Mouse (Mus musculus) 3134 (cell line): ENCODE measurements around the gene Scgb2b7.
"Not testable (repeated sequence)": the region's sequence is repeated elsewhere in the genome, so short reads cannot be mapped to it uniquely, and the experiment has no call there.

ENCODE experiments used
- DNase-seq: peaks from one replicate; pipeline ENCODE4 v3.0.0-alpha.2; 2011; ENCODE audit warnings: low spot score; ENCODE audit not compliant: insufficient read length; ENCODE audit errors: extremely low read depth

Gene Scgb2b7

DNA sequence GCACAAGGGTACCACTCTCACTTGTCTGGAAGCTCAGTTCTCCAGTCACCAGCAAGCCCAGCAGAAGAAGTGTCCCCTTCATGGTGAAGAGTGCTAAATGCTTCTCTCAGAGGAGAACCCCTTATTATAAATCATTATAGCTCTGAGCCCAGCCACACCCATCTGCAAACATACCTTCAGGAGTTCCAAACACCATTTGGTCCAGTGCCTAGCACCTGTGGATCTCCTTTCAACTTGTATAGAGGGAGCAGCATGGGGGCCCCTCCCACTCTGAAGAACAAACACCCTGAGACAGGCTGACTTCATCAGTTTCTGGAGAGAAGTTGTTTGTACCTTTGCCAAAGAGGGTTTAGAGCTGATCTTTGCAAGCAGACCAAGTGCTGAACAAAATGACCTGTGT is at the start of gene Scgb2b7:
Gene Scgb2b7 (minus strand): TSS at position 101 of the 400 bp plus-strand sequence.
- not testable (repeated sequence) for DNase-seq

DNA sequence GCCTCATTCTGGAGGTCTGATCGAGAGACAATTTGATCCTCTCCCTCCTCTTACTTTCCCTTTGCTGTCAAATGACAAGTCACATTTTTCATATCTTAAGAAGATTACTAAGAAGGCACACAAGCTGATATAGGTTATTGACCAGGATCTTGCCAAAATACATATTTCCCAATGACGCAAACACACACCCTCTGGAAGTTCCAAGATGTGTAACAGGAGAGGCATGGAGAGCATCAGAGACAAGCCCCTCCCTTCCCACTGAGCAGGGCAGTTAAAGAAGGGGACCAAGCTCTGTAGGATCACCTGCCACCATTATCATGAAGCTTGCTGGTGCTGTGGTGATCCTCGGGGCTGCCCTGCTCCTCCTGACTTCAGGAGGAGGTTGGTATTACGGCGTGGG is 6.8 kb upstream of the Scgb2b7 start, which contains the start of gene Scgb1b7:
Gene Scgb1b7 (plus strand): TSS at position 301 of the 400 bp plus-strand sequence.
- DNase-seq = not testable (repeated sequence)
